Mouse (Mus musculus) adrenal gland, adult 10 weeks (tissue): Measurements from ENCODE around the gene Tnfaip8l2. TPM values are rescaled to one million over a fixed set of nuclear protein-coding genes. Genes with fewer than 3 reads are reported as not detected.

Experiments used
- polyA plus RNA-seq: library from polyadenylated mRNA; stranded (reverse); fragments of 350-450 nt; fragmentation: Illumina TruSeq; extraction: RNeasy Lipid Tissue Mini Kit (QIAGEN cat#74804); gene quantifications from one replicate; pipeline ENCODE4 v1.2.3, GENCODE M21; 2014; ENCODE audit warnings: low read depth, low replicate concordance

The Tnfaip8l2 gene
- not detected for polyA plus RNA-seq

GRCm38 (mm10) chr3:95141952-95142616 lies at the start of gene Tnfaip8l2:
Gene Tnfaip8l2 (minus strand): TSS chr3:95142360.

GRCm38 (mm10) chr3:95159987-95160963 lies 18.1 kb upstream of the Tnfaip8l2 start, which contains the start of gene Sema6c:
Gene Sema6c (plus strand): TSS chr3:95160457.

DNA sequence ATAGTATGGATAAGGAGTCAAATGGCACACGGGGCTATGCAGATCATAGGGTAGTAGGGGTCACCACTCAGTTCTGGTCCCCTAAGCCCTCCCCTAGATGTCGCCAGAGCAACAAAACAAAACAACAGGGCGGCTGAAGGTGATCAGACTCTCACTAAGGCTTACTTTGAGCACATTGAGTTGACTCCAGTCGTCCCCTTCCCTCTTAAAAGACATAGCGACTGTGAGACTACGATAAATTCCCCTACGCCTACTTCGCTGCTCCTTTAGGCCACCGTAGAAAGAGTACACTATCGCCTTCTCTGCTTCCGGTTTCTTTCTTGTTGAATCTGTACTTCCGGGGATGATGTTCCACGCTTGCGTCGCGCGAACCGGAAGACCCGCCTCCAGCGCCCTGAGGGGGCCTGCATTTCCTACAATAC lies 8.5 kb downstream of the Tnfaip8l2 start, which contains the start of the genes Scnm1 and Lysmd1:
Gene Scnm1 (minus strand): TSS at position 332 of the 422 bp plus-strand sequence.
Gene Lysmd1 (plus strand): TSS at position 409 of the 422 bp plus-strand sequence.

GRCm38 (mm10) chr3:95124246-95124645 lies 17.9 kb downstream of the Tnfaip8l2 start, which contains the start of gene Tmod4:
Gene Tmod4 (plus strand): TSS chr3:95124476.

GRCm38 (mm10) chr3:95110911-95111726 lies 31.0 kb downstream of the Tnfaip8l2 start, which contains the start of gene Vps72:
Gene Vps72 (plus strand): TSS chr3:95111022.

GRCm38 (mm10) chr3:95106338-95107117 lies 35.6 kb downstream of the Tnfaip8l2 start, which contains the start of gene Pip5k1a:
Gene Pip5k1a (minus strand): TSS chr3:95106930.

Other genes with a start within 250 kb of the Tnfaip8l2 start
- 3.7 TPM for gene Selenbp1, start 209.3 kb downstream of the Tnfaip8l2 start, polyA plus RNA-seq
- 26.5 TPM for gene Rfx5, start 188.3 kb downstream of the Tnfaip8l2 start, polyA plus RNA-seq
- 14.2 TPM for gene Pi4kb, start 167.6 kb downstream of the Tnfaip8l2 start, polyA plus RNA-seq
- gene Zfp687, start 126.9 kb downstream of the Tnfaip8l2 start, polyA plus RNA-seq, result 7.3 TPM
- gene Psmd4, start 99.7 kb downstream of the Tnfaip8l2 start, polyA plus RNA-seq, result 15.6 TPM
- 30.4 TPM for gene Pip5k1a, start 35.4 kb downstream of the Tnfaip8l2 start, polyA plus RNA-seq
- 10.4 TPM for gene Vps72, start 31.3 kb downstream of the Tnfaip8l2 start, polyA plus RNA-seq
- gene Tmod4, start 17.9 kb downstream of the Tnfaip8l2 start, polyA plus RNA-seq, result 5.0 TPM
- 16.7 TPM for gene Scnm1, start 8.3 kb downstream of the Tnfaip8l2 start, polyA plus RNA-seq
- 2.9 TPM for gene Lysmd1, start 8.3 kb downstream of the Tnfaip8l2 start, polyA plus RNA-seq
- not detected for gene Sema6c, start 18.1 kb upstream of the Tnfaip8l2 start, polyA plus RNA-seq
- 28.5 TPM for gene Gabpb2, start 75.6 kb upstream of the Tnfaip8l2 start, polyA plus RNA-seq
- 32.4 TPM for gene Cdc42se1, start 86.4 kb upstream of the Tnfaip8l2 start, polyA plus RNA-seq
- 29.9 TPM for gene Mllt11, start 89.8 kb upstream of the Tnfaip8l2 start, polyA plus RNA-seq
- not detected for gene Gm128, start 99.2 kb upstream of the Tnfaip8l2 start, polyA plus RNA-seq
- not detected for gene Bnipl, start 108.8 kb upstream of the Tnfaip8l2 start, polyA plus RNA-seq
- 221 TPM for gene Mindy1, start 139.0 kb upstream of the Tnfaip8l2 start, polyA plus RNA-seq
- gene Prune1, start 139.7 kb upstream of the Tnfaip8l2 start, polyA plus RNA-seq, result 13.7 TPM
- 1.2 TPM for gene Anxa9, start 164.8 kb upstream of the Tnfaip8l2 start, polyA plus RNA-seq
- gene Cers2, start 172.4 kb upstream of the Tnfaip8l2 start, polyA plus RNA-seq, result 221 TPM
- 15.8 TPM for gene Setdb1, start 214.8 kb upstream of the Tnfaip8l2 start, polyA plus RNA-seq